Mouse (Mus musculus): ENCODE data around the gene Exosc1. TPM values are rescaled to one million over a fixed set of nuclear protein-coding genes. Genes with fewer than 3 reads are reported as not detected.

The Exosc1 gene
- total RNA-seq, 1 experiment from 2014 or later, result 30.3 TPM

DNA sequence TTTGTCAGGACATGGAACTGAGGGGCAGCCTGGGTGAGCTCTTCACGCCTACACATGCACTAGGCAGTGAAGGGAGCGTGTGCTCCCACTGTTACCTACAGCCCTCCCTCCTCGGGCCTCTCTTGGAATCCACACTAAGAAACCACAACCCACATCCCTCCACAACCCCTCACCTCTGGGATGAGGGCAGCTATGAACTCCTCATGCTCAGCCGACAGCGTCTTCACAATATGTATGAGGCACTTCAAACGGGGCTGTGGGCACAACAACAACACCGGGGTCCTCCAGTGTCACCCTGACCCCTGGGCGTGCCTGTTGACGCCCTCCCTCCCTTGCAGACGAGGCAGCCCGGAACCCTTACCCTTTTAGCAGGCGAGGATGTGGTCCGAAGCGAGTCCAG lies 58.9 kb downstream of the Exosc1 start:
- DNase-seq, result no peak

Other genes starting within 250 kb of the Exosc1 start
- 8.5 and 11.1 TPM in 2 replicates for gene Slit1, start 189.8 kb downstream of the Exosc1 start, total RNA-seq (2021)
- 5.6 and 6.1 TPM in 2 replicates for gene Arhgap19, start 131.4 kb downstream of the Exosc1 start, total RNA-seq (2021)
- gene Frat1, start 103.5 kb downstream of the Exosc1 start, total RNA-seq (2021), result 7.7 and 11.1 TPM in 2 replicates
- gene Frat2, start 85.3 kb downstream of the Exosc1 start, total RNA-seq (2021), result 4.0 and 6.6 TPM in 2 replicates
- gene Rrp12, start 37.2 kb downstream of the Exosc1 start, total RNA-seq (2021), result 12.3 and 16.9 TPM in 2 replicates
- gene Pgam1, start 21.5 kb downstream of the Exosc1 start, total RNA-seq (2021), result 708 and 730 TPM in 2 replicates
- gene Zdhhc16, start 57 bp upstream of the Exosc1 start, total RNA-seq (2021), result 36.0 and 39.8 TPM in 2 replicates
- gene Mms19, start 47.7 kb upstream of the Exosc1 start, total RNA-seq (2021), result 19.0 and 31.0 TPM in 2 replicates
- 15.2 and 18.2 TPM in 2 replicates for gene Ubtd1, start 48.3 kb upstream of the Exosc1 start, total RNA-seq (2021)
- gene Ankrd2, start 102.6 kb upstream of the Exosc1 start, total RNA-seq (2021), result 0.46 TPM in 1 of 2 replicates, not detected in the other
- gene Hoga1, start 112.2 kb upstream of the Exosc1 start, total RNA-seq (2021), result 4.5 and 5.2 TPM in 2 replicates
- 0.67 and 1.1 TPM in 2 replicates for gene 4933411K16Rik, start 118.8 kb upstream of the Exosc1 start, total RNA-seq (2021)
- 6.6 and 10.1 TPM in 2 replicates for gene Morn4, start 152.9 kb upstream of the Exosc1 start, total RNA-seq (2021)
- gene Pi4k2a, start 157.0 kb upstream of the Exosc1 start, total RNA-seq (2021), result 58.2 and 62.4 TPM in 2 replicates
- 74.4 and 98.1 TPM in 2 replicates for gene Avpi1, start 195.6 kb upstream of the Exosc1 start, total RNA-seq (2021)
- 40.4 and 45.0 TPM in 2 replicates for gene Marveld1, start 214.0 kb upstream of the Exosc1 start, total RNA-seq (2021)
- 51.8 and 73.5 TPM in 2 replicates for gene Zfyve27, start 230.5 kb upstream of the Exosc1 start, total RNA-seq (2021)

Data from adrenal gland, postnatal 25 days (tissue).